Mouse (Mus musculus) G1E (cell line): ENCODE data around the gene Pcdh17.

Source experiments
- CTCF ChIP-seq: IDR thresholded peaks from 2 replicates; pipeline ENCODE4 v1.5.1; 2012; ENCODE audit warnings: low read depth, low read length, inconsistent platforms, mixed read lengths
- GATA1 ChIP-seq: IDR thresholded peaks from 2 replicates; pipeline ENCODE4 v1.6.1; 2012; ENCODE audit warnings: borderline replicate concordance, low read length, inconsistent platforms, mixed read lengths
- GATA2 ChIP-seq: IDR thresholded peaks from 2 replicates; pipeline ENCODE4 v1.6.1; 2012; ENCODE audit warnings: low read depth, low read length, inconsistent platforms, borderline replicate concordance
- POLR2AphosphoS5 ChIP-seq: IDR thresholded peaks from 2 replicates; pipeline ENCODE4 v1.6.1; 2012; ENCODE audit warnings: low read depth, low read length, inconsistent platforms; ENCODE audit not compliant: insufficient replicate concordance
- TAL1 ChIP-seq: conservative IDR thresholded peaks from 2 replicates; pipeline ENCODE4 v1.6.1; 2012; ENCODE audit warnings: low read depth, low read length, inconsistent platforms, mixed read lengths

- TF ChIP-seq CTCF: no peak
- no peak for TF ChIP-seq TAL1
- TF ChIP-seq GATA2: no peak
- TF ChIP-seq POLR2AphosphoS5: no peak
- no peak for TF ChIP-seq GATA1
These were observed 10.9 kb downstream of the Pcdh17 start for GRCm38 (mm10) chr14:84454074-84454845.
